Mouse (Mus musculus) testis, adult 2 months (tissue): ENCODE measurements at regions not wholly inside any gene's neighbourhood (a gene's known extent, or its start where the extent isn't known, plus 50 kb on each side); places are given as distances from the start of the nearest gene placed in this dataset.

ENCODE experiments used
- CTCF ChIP-seq: fragments of 200-500 bp; IDR thresholded peaks from 2 replicates; pipeline ENCODE4 v1.5.1; 2012; ENCODE audit warnings: low read depth, mild to moderate bottlenecking, inconsistent platforms, low read length, moderate library complexity; ENCODE audit not compliant: control insufficient read depth, insufficient read depth, insufficient replicate concordance
- POLR2A ChIP-seq: fragments of 200-500 bp; IDR thresholded peaks from 2 replicates; pipeline ENCODE4 v1.6.1; 2012; ENCODE audit warnings: low read depth, mild to moderate bottlenecking, inconsistent platforms, low read length, moderate library complexity; ENCODE audit not compliant: control insufficient read depth

DNA sequence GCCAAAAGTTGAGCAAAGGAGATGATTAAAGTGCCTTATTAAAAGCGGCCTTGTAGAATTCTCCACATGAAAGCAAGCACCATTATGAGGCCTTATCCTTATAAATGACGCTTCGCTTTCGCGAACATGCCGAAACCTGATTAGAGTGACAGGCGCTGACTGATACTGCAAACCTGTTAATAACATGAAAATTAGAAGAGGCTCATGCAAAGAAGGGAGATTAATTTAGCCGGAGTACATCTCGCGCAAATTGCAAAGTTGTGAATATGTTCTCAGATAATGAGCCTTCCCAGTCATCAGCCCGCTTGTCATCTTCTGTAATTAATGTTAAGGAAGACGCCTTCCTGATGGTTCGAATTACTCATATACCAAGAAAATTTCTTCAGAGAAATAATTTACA is 177.8 kb upstream of the Mvb12b start:
- TF ChIP-seq CTCF (no peak), POLR2A (no peak)
